Mouse (Mus musculus): ENCODE measurements around the gene Pcgf1.

Pcgf1 gene

GRCm38 (mm10) chr6:83065995-83066394 lies 11.7 kb upstream of the Pcgf1 start:
- no peak for DNase-seq (ENCODE audit: low read depth, low spot score)

- no peak for DNase-seq (ENCODE audit: low read depth, low spot score)
Measured at GRCm38 (mm10) chr6:83066441-83066840, 11.2 kb upstream of the Pcgf1 start.

- no peak for DNase-seq (ENCODE audit: low read depth, low spot score)
Measured at GRCm38 (mm10) chr6:83068221-83068620, 9.4 kb upstream of the Pcgf1 start.

GRCm38 (mm10) chr6:83068706-83069487 lies 8.8 kb upstream of the Pcgf1 start:
- DNase-seq (ENCODE audit: low read depth, low spot score) = no peak

GRCm38 (mm10) chr6:83069488-83070246 lies 8.0 kb upstream of the Pcgf1 start:
- DNase-seq (ENCODE audit: low read depth, low spot score) = no peak

- DNase-seq (ENCODE audit: low read depth, low spot score) = no peak
Measured at GRCm38 (mm10) chr6:83070247-83070310, 7.6 kb upstream of the Pcgf1 start, which contains the start of gene Tlx2. Tlx2 (minus strand) TSS chr6:83070293.

- no peak for DNase-seq (ENCODE audit: low read depth, low spot score)
Measured at GRCm38 (mm10) chr6:83070311-83071219, 7.1 kb upstream of the Pcgf1 start.

- DNase-seq (ENCODE audit: low read depth, low spot score) = no peak
Measured at GRCm38 (mm10) chr6:83071220-83071619, 6.4 kb upstream of the Pcgf1 start.

GRCm38 (mm10) chr6:83074979-83075378 lies 2.7 kb upstream of the Pcgf1 start:
- no peak for DNase-seq (ENCODE audit: low read depth, low spot score)

- peak; percentile 93 for DNase-seq (ENCODE audit: low read depth, low spot score)
Measured at GRCm38 (mm10) chr6:83078324-83078858, 722 bp downstream of the Pcgf1 start.

GRCm38 (mm10) chr6:83080210-83080609 lies 2.5 kb downstream of the Pcgf1 start:
- DNase-seq (ENCODE audit: low read depth, low spot score) = no peak

- no peak for DNase-seq (ENCODE audit: low read depth, low spot score)
Measured at GRCm38 (mm10) chr6:83083497-83083896, 5.8 kb downstream of the Pcgf1 start.

- DNase-seq (ENCODE audit: low read depth, low spot score) = no peak
Measured at GRCm38 (mm10) chr6:83084477-83084876, 6.8 kb downstream of the Pcgf1 start.

- DNase-seq (ENCODE audit: low read depth, low spot score) = no peak
Measured at GRCm38 (mm10) chr6:83086121-83087035, 8.7 kb downstream of the Pcgf1 start, which contains the start of gene Lbx2. Lbx2 (plus strand) TSS chr6:83086367.

- DNase-seq (ENCODE audit: low read depth, low spot score) = no peak
Measured at GRCm38 (mm10) chr6:83087205-83087925, 9.7 kb downstream of the Pcgf1 start.

- DNase-seq (ENCODE audit: low read depth, low spot score) = no peak
Measured at GRCm38 (mm10) chr6:83087926-83088260, 10.2 kb downstream of the Pcgf1 start.

- DNase-seq (ENCODE audit: low read depth, low spot score) = no peak
Measured at GRCm38 (mm10) chr6:83092416-83093127, 14.9 kb downstream of the Pcgf1 start.

GRCm38 (mm10) chr6:83095968-83096367 lies 18.3 kb downstream of the Pcgf1 start:
- DNase-seq (ENCODE audit: low read depth, low spot score) = no peak

- DNase-seq (ENCODE audit: low read depth, low spot score) = no peak
Measured at GRCm38 (mm10) chr6:83098411-83098810, 20.7 kb downstream of the Pcgf1 start.

GRCm38 (mm10) chr6:83101316-83101687 lies 23.6 kb downstream of the Pcgf1 start, which contains the start of the genes Ccdc142 and Gm42688:
Ccdc142 (plus strand) TSS chr6:83101601.
Gm42688 (plus strand) TSS chr6:83101617.
- DNase-seq (ENCODE audit: low read depth, low spot score) = no peak

Measured in WW6 (cell line).